Mouse (Mus musculus): ENCODE results near the gene Topbp1.

Topbp1 gene

GRCm38 (mm10) chr9:103304927-103305326 is at the start of gene Topbp1, which contains the start of gene 1300017J02Rik:
Gene Topbp1 (plus strand): TSS chr9:103305215.
Gene 1300017J02Rik (minus strand): TSS chr9:103305082.
- DNase-seq (ENCODE audit: low read depth in 2 of 2, low spot score in 2 of 2) = peak; percentile 84 to 85

- DNase-seq (ENCODE audit: low read depth in 2 of 2, low spot score in 2 of 2) = no peak
These were observed 39.2 kb upstream of the Topbp1 start for GRCm38 (mm10) chr9:103265778-103266177.

- no peak for DNase-seq (ENCODE audit: low read depth in 2 of 2, low spot score in 2 of 2)
These were observed 33.9 kb upstream of the Topbp1 start for GRCm38 (mm10) chr9:103271104-103271503.

- DNase-seq (ENCODE audit: low read depth in 2 of 2, low spot score in 2 of 2) = no peak
These were observed 30.2 kb upstream of the Topbp1 start for GRCm38 (mm10) chr9:103274819-103275218.

GRCm38 (mm10) chr9:103275676-103276075 is 29.3 kb upstream of the Topbp1 start:
- no peak for DNase-seq (ENCODE audit: low read depth in 2 of 2, low spot score in 2 of 2)

- no peak for DNase-seq (ENCODE audit: low read depth in 2 of 2, low spot score in 2 of 2)
These were observed 28.1 kb upstream of the Topbp1 start for GRCm38 (mm10) chr9:103276876-103277275.

GRCm38 (mm10) chr9:103286396-103286795 is 18.6 kb upstream of the Topbp1 start:
- DNase-seq (ENCODE audit: low read depth in 2 of 2, low spot score in 2 of 2) = no peak

- DNase-seq (ENCODE audit: low read depth in 2 of 2, low spot score in 2 of 2) = no peak
These were observed 18.1 kb upstream of the Topbp1 start for GRCm38 (mm10) chr9:103286901-103287422.

GRCm38 (mm10) chr9:103287840-103288488 is 17.1 kb upstream of the Topbp1 start:
- no peak for DNase-seq (ENCODE audit: low read depth in 2 of 2, low spot score in 2 of 2)

- no peak for DNase-seq (ENCODE audit: low read depth in 2 of 2, low spot score in 2 of 2)
These were observed 16.4 kb upstream of the Topbp1 start for GRCm38 (mm10) chr9:103288489-103289180.

GRCm38 (mm10) chr9:103294507-103294906 is 10.5 kb upstream of the Topbp1 start:
- DNase-seq (ENCODE audit: low read depth in 2 of 2, low spot score in 2 of 2) = no peak

GRCm38 (mm10) chr9:103301086-103301485 is 3.9 kb upstream of the Topbp1 start:
- DNase-seq (ENCODE audit: low read depth in 2 of 2, low spot score in 2 of 2) = no peak

GRCm38 (mm10) chr9:103302239-103302638 is 2.8 kb upstream of the Topbp1 start:
- no peak for DNase-seq (ENCODE audit: low read depth in 2 of 2, low spot score in 2 of 2)

GRCm38 (mm10) chr9:103302666-103303065 is 2.3 kb upstream of the Topbp1 start:
- peak; percentile 31 to 51 for DNase-seq (ENCODE audit: low read depth in 2 of 2, low spot score in 2 of 2)

- DNase-seq (ENCODE audit: low read depth in 2 of 2, low spot score in 2 of 2) = no peak
These were observed 472 bp downstream of the Topbp1 start for GRCm38 (mm10) chr9:103305332-103306041.

GRCm38 (mm10) chr9:103309832-103310231 is 4.8 kb downstream of the Topbp1 start:
- DNase-seq (ENCODE audit: low read depth in 2 of 2, low spot score in 2 of 2) = no peak

GRCm38 (mm10) chr9:103324678-103325077 is 19.7 kb downstream of the Topbp1 start:
- DNase-seq (ENCODE audit: low read depth in 2 of 2, low spot score in 2 of 2) = no peak

- DNase-seq (ENCODE audit: low read depth in 2 of 2, low spot score in 2 of 2) = no peak
These were observed 21.4 kb downstream of the Topbp1 start for GRCm38 (mm10) chr9:103326449-103326848.

- DNase-seq (ENCODE audit: low read depth in 2 of 2, low spot score in 2 of 2) = no peak
These were observed 27.6 kb downstream of the Topbp1 start for GRCm38 (mm10) chr9:103332663-103333062.

GRCm38 (mm10) chr9:103336912-103337311 is 31.9 kb downstream of the Topbp1 start:
- no peak for DNase-seq (ENCODE audit: low read depth in 2 of 2, low spot score in 2 of 2)

- no peak for DNase-seq (ENCODE audit: low read depth in 2 of 2, low spot score in 2 of 2)
These were observed 42.0 kb downstream of the Topbp1 start for GRCm38 (mm10) chr9:103347045-103347444.

- DNase-seq (ENCODE audit: low read depth in 2 of 2, low spot score in 2 of 2) = no peak
These were observed 43.0 kb downstream of the Topbp1 start for GRCm38 (mm10) chr9:103347996-103348490.

Data from CD8-positive naive resting alpha-beta T cell, adult 2 months (primary cell).